In genomic region chr16:31927412-31927811, GRCm38 (mm10) we compare ENCODE assay signal across 40 mouse cellular contexts. TPM values are rescaled to one million over a fixed set of nuclear protein-coding genes. Genes with fewer than 3 reads are reported as not detected.
"Had no signal": no experiment of that assay in that cellular context is flagged by ENCODE, and none has a peak within 500 bp of the region (broad histone marks: within the 10 kb centered on the region; RNA-seq: fewer than 3 reads in every experiment).

No protein-coding gene starts in this region.

- H3K4me1 ChIP-seq: intestine, embryonic 15.5 days had no signal

- H3K27ac ChIP-seq: heart, embryonic 10.5 days; heart, embryonic 13.5 days; heart, embryonic 15.5 days; hindbrain, embryonic 10.5 days; hindbrain, embryonic 12.5 days; hindbrain, embryonic 13.5 days; hindbrain, embryonic 14.5 days; hindbrain, embryonic 15.5 days; hindbrain, postnatal 0 days; intestine, embryonic 15.5 days; kidney, postnatal 0 days; layer of hippocampus, adult 2 months had no signal

- H3K36me3 ChIP-seq: heart, embryonic 10.5 days; heart, embryonic 12.5 days; heart, embryonic 13.5 days; heart, embryonic 15.5 days; hindbrain, embryonic 10.5 days; hindbrain, embryonic 12.5 days; hindbrain, embryonic 13.5 days; hindbrain, embryonic 15.5 days; intestine, embryonic 15.5 days; kidney, embryonic 15.5 days had no signal

- DNase-seq: heart, postnatal 10 days; heart, postnatal 14 days; heart, postnatal 36 days; heart, postnatal 4 days; kidney, adult 11 months; kidney, adult 18-20 months; kidney, adult 2 months; kidney, adult 8-10 months; kidney, adult 9 months; kidney, postnatal 10 days; kidney, postnatal 14 days; kidney, postnatal 25 days; kidney, postnatal 36 days; kidney, postnatal 4 days; layer of hippocampus, adult 9-11 months; layer of hippocampus, postnatal 36 days had no signal

- ATAC-seq: hindbrain, embryonic 16.5 days; hindbrain, postnatal 0 days; inflammation-experienced regulatory T-cells, adult 6 months; intestine, embryonic 15.5 days; intestine, embryonic 16.5 days; intestine, postnatal 0 days had no signal

- H3K4me2 ChIP-seq: heart, embryonic 11.5 days; heart, embryonic 12.5 days; heart, embryonic 13.5 days; heart, embryonic 15.5 days; hindbrain, embryonic 12.5 days; hindbrain, embryonic 13.5 days; hindbrain, embryonic 14.5 days; hindbrain, embryonic 15.5 days; intestine, embryonic 15.5 days; kidney, embryonic 15.5 days had no signal

- H3K9me3 ChIP-seq: heart, embryonic 10.5 days; heart, embryonic 12.5 days; heart, embryonic 13.5 days; heart, embryonic 15.5 days; hindbrain, embryonic 10.5 days; hindbrain, embryonic 12.5 days; hindbrain, embryonic 13.5 days; hindbrain, embryonic 15.5 days; intestine, embryonic 15.5 days; kidney, embryonic 15.5 days had no signal

- H3K27me3 ChIP-seq: heart, embryonic 15.5 days; hindbrain, embryonic 15.5 days; intestine, embryonic 15.5 days had no signal

- H3K4me3 ChIP-seq: heart, embryonic 10.5 days; heart, embryonic 12.5 days; heart, embryonic 13.5 days; heart, embryonic 15.5 days; hindbrain, embryonic 10.5 days; hindbrain, embryonic 12.5 days; hindbrain, embryonic 13.5 days; hindbrain, embryonic 15.5 days; intestine, embryonic 15.5 days; kidney, embryonic 15.5 days; layer of hippocampus, adult 2 months had no signal

- H3K9ac ChIP-seq: heart, embryonic 12.5 days; heart, embryonic 13.5 days; heart, embryonic 15.5 days; hindbrain, embryonic 12.5 days; hindbrain, embryonic 13.5 days; hindbrain, embryonic 14.5 days; hindbrain, embryonic 15.5 days; intestine, embryonic 15.5 days; kidney, embryonic 15.5 days had no signal

RNA-seq across cellular contexts. Expression of gene Pigz, which starts 6.2 kb away (rescaled TPM):
- total RNA-seq: hematopoietic stem cell, adult 5-6 weeks had no signal
- polyA plus RNA-seq: heart, embryonic 11.5 days had no signal

RNA-seq across cellular contexts. Expression of gene Meltf, which starts 48.8 kb away (rescaled TPM):
- total RNA-seq: heart, postnatal 36 days; hematopoietic stem cell, adult 5-6 weeks had no signal
- polyA plus RNA-seq: heart, embryonic 11.5 days; heart, embryonic 14.5 days; heart, postnatal 0 days; hindbrain, embryonic 11.5 days; inflammation-experienced regulatory T-cells, adult 6 months; kidney, embryonic 14.5 days had no signal
